Mouse (Mus musculus): ENCODE measurements around the gene Tmub2.

- TF ChIP-seq EP300 (IDR thresholded peaks at IDR 0.05; ENCODE audit: low read length) (no peak), ETS1 (conservative IDR thresholded peaks at IDR 0.05; ENCODE audit: low read depth, low read length) (no peak), POLR2A (IDR thresholded peaks at IDR 0.05; ENCODE audit: low read depth, low read length) (no peak), TBP (conservative IDR thresholded peaks at IDR 0.05; ENCODE audit: low read depth, low read length) (no peak), CTCF (conservative IDR thresholded peaks at IDR 0.05 in 1 of 2, IDR thresholded peaks at IDR 0.05 in 1 of 2; ENCODE audit: low read depth in 2 of 2, low read length in 2 of 2) (peak in 1 of 2 experiments; percentile 47; a peak in 3 of 4 replicates), MAFK (IDR thresholded peaks at IDR 0.05; ENCODE audit: insufficient replicate concordance, low read length) (no peak), RAD21 (IDR thresholded peaks at IDR 0.05; ENCODE audit: low read depth, low read length) (no peak; the same call in none of the 2 replicates), ZNF384 (IDR thresholded peaks at IDR 0.05; ENCODE audit: low read depth, low read length) (no peak), BHLHE40 (IDR thresholded peaks at IDR 0.05; ENCODE audit: low read depth, low read length) (no peak)
These were observed 26.2 kb upstream of the Tmub2 start for GRCm38 (mm10) chr11:102258521-102258920.

Measured in CH12.LX (cell line).